Mouse (Mus musculus): ENCODE measurements at regions not wholly inside any gene's neighbourhood (a gene's known extent, or its start where the extent isn't known, plus 50 kb on each side); places are given as distances from the start of the nearest gene placed in this dataset.

GRCm38 (mm10) chr4:95185113-95185915 is 133.3 kb upstream of the Jun start:
- DNase-seq (ENCODE audit: low spot score in 2 of 2): no peak

GRCm38 (mm10) chr4:95185916-95186200 is 133.8 kb upstream of the Jun start:
- no peak for DNase-seq (ENCODE audit: low spot score in 2 of 2)

GRCm38 (mm10) chr4:95188107-95188506 is 136.1 kb upstream of the Jun start:
- DNase-seq (ENCODE audit: low spot score in 2 of 2): no peak

- DNase-seq (ENCODE audit: low spot score in 2 of 2): no peak
Measured at GRCm38 (mm10) chr4:95191654-95192406, 139.8 kb upstream of the Jun start.

GRCm38 (mm10) chr4:95192562-95192961 is 140.5 kb upstream of the Jun start:
- no peak for DNase-seq (ENCODE audit: low spot score in 2 of 2)

- DNase-seq (ENCODE audit: low spot score in 2 of 2): peak; percentile 47 to 63
Measured at GRCm38 (mm10) chr4:95193028-95193427, 141.0 kb upstream of the Jun start.

GRCm38 (mm10) chr4:95193473-95193872 is 141.5 kb upstream of the Jun start:
- no peak for DNase-seq (ENCODE audit: low spot score in 2 of 2)

- DNase-seq (ENCODE audit: low spot score in 2 of 2): no peak
Measured at GRCm38 (mm10) chr4:95194621-95195455, 142.8 kb upstream of the Jun start.

- DNase-seq (ENCODE audit: low spot score in 2 of 2): no peak
Measured at GRCm38 (mm10) chr4:95196106-95196505, 144.1 kb upstream of the Jun start.

- no peak for DNase-seq (ENCODE audit: low spot score in 2 of 2)
Measured at GRCm38 (mm10) chr4:95197077-95197711, 145.2 kb upstream of the Jun start.

- DNase-seq (ENCODE audit: low spot score in 2 of 2): no peak
Measured at GRCm38 (mm10) chr4:95199394-95199793, 147.4 kb upstream of the Jun start.

- DNase-seq (ENCODE audit: low spot score in 2 of 2): no peak
Measured at GRCm38 (mm10) chr4:95200130-95200529, 148.1 kb upstream of the Jun start.

GRCm38 (mm10) chr4:95202478-95202877 is 150.5 kb upstream of the Jun start:
- DNase-seq (ENCODE audit: low spot score in 2 of 2): no peak

- DNase-seq (ENCODE audit: low spot score in 2 of 2): no peak
Measured at GRCm38 (mm10) chr4:95203577-95203976, 151.6 kb upstream of the Jun start.

- DNase-seq (ENCODE audit: low spot score in 2 of 2): no peak
Measured at GRCm38 (mm10) chr4:95205372-95205771, 153.3 kb upstream of the Jun start.

- DNase-seq (ENCODE audit: low spot score in 2 of 2): no peak
Measured at GRCm38 (mm10) chr4:95207783-95208182, 155.8 kb upstream of the Jun start.

GRCm38 (mm10) chr4:95208827-95209226 is 156.8 kb upstream of the Jun start:
- no peak for DNase-seq (ENCODE audit: low spot score in 2 of 2)

GRCm38 (mm10) chr4:95209322-95210119 is 157.5 kb upstream of the Jun start:
- DNase-seq (ENCODE audit: low spot score in 2 of 2): no peak

- no peak for DNase-seq (ENCODE audit: low spot score in 2 of 2)
Measured at GRCm38 (mm10) chr4:95212561-95212960, 160.5 kb upstream of the Jun start.

- DNase-seq (ENCODE audit: low spot score in 2 of 2): no peak
Measured at GRCm38 (mm10) chr4:95213026-95213425, 161.0 kb upstream of the Jun start.

- no peak for DNase-seq (ENCODE audit: low spot score in 2 of 2)
Measured at GRCm38 (mm10) chr4:95214026-95214425, 162.0 kb upstream of the Jun start.

Data from urinary bladder, postnatal 36 days (tissue).